Mouse (Mus musculus) CH12.LX (cell line): ENCODE data around the gene Zbtb4.

Experiments used
- CHD1 ChIP-seq: IDR thresholded peaks from 2 replicates; pipeline ENCODE4 v1.6.1; 2012; ENCODE audit warnings: low read depth, low read length, improper control_type of control experiment, inconsistent platforms
- CHD2 ChIP-seq: IDR thresholded peaks from 2 replicates; pipeline ENCODE4 v1.6.1; 2011; ENCODE audit warnings: low read length, improper control_type of control experiment
- CTCF ChIP-seq, 2 experiments: IDR thresholded peaks in 1 of 2; conservative IDR thresholded peaks in 1 of 2; 2 replicates each; pipeline ENCODE4 v1.5.1; 2011 to 2012; ENCODE audit warnings: low read depth in 2 of 2, low read length in 2 of 2, improper control_type of control experiment in 1 of 2, inconsistent platforms in 1 of 2, mild to moderate bottlenecking in 1 of 2, moderate library complexity in 1 of 2
- EP300 ChIP-seq: IDR thresholded peaks from 2 replicates; pipeline ENCODE4 v1.6.1; 2011; ENCODE audit warnings: low read length, improper control_type of control experiment
- MAFK ChIP-seq: IDR thresholded peaks from 2 replicates; pipeline ENCODE4 v1.6.1; 2011; ENCODE audit warnings: low read length, improper control_type of control experiment; ENCODE audit not compliant: insufficient replicate concordance
- POLR2A ChIP-seq: IDR thresholded peaks from 2 replicates; pipeline ENCODE4 v1.6.1; 2011; ENCODE audit warnings: low read depth, mild to moderate bottlenecking, improper control_type of control experiment, low read length
- RAD21 ChIP-seq: IDR thresholded peaks from 2 replicates; pipeline ENCODE4 v1.6.1; 2011; ENCODE audit warnings: low read depth, mild to moderate bottlenecking, low read length, improper control_type of control experiment, moderate library complexity
- RCOR1 ChIP-seq: conservative IDR thresholded peaks from 2 replicates; pipeline ENCODE4 v1.6.1; 2012; ENCODE audit warnings: low read depth, mild to moderate bottlenecking, inconsistent platforms, low read length, improper control_type of control experiment
- UBTF ChIP-seq: IDR thresholded peaks from 2 replicates; pipeline ENCODE4 v1.6.1; 2012; ENCODE audit warnings: low read depth, mild to moderate bottlenecking, inconsistent platforms, low read length, improper control_type of control experiment, moderate library complexity
- ZMIZ1 ChIP-seq: IDR thresholded peaks from 2 replicates; pipeline ENCODE4 v1.6.1; 2012; ENCODE audit warnings: low read depth, mild to moderate bottlenecking, inconsistent platforms, low read length, improper control_type of control experiment

DNA sequence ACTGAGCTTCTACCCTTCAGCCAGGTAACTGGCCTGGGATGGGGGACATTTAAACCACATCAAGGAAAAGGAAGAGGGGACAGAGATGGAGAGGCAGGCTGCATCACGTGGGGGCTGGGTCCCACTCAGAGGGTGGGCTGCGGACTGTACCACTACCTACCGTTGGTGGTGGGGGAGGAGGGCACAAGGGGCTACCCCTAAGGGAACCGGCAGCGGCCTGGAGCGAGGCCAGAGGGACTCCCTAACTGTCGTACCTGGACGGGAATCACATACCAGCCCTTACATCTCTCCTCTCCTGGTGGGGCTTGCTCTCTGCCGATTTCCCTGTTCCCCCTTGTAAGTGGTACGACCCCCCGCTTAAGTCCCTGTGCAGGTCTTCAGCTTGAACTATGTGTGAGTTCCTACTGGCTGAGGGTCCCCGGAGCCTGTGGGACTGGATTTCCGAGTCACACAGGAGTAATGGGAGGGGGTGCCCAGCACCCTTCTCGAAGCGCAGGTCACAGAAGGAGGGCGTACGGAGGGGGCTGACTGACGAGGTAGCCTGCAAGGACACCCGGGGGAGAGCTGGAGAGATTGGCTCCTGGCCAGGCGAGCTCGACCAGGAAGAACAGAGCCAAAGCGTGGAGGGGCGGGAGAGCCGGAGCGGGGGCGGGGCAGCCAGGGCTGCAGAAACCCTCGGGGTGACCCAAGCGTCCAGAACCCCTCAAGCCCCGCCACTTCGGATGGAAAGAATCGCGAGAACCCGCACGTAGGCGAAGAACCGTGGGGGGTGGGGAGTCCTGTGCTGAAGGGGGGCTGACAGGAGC is 34.9 kb downstream of the Zbtb4 start:
- TF ChIP-seq EP300 (no peak), CTCF (conservative IDR thresholded peaks at IDR 0.05 in 1 of 2, IDR thresholded peaks at IDR 0.05 in 1 of 2; ENCODE audit: low read depth in 2 of 2, low read length in 2 of 2) (no peak), RCOR1 (no peak), POLR2A (no peak; the same call in 1 of the 2 replicates), CHD1 (no peak), UBTF (no peak), RAD21 (no peak), MAFK (no peak), ZMIZ1 (no peak), CHD2 (no peak)
